Mouse (Mus musculus) hindbrain, embryonic 13.5 days (tissue): ENCODE results near the gene Ifne. TPM values are rescaled to one million over a fixed set of nuclear protein-coding genes. Genes with fewer than 3 reads are reported as not detected.
"Not testable (repeated sequence)": the region's sequence is repeated elsewhere in the genome, so short reads cannot be mapped to it uniquely, and the experiment has no call there.

Experiments
- ATAC-seq: fragments of 200-750 bp; cut with Nextera tagmentation; 2 replicates; pipeline ENCODE4 v1.8.0; 2017; ENCODE audit warnings: moderate TSS enrichment; ENCODE audit not compliant: low FRiP score
- H3K27ac ChIP-seq: fragments of 300-500 bp; sonication (generic); 2 replicates; pipeline ENCODE4 v1.5.1; 2015; ENCODE audit warnings: inconsistent platforms, mild to moderate bottlenecking, moderate library complexity
- H3K27me3 ChIP-seq: fragments of 300-500 bp; sonication (generic); 2 replicates; pipeline ENCODE4 v1.6.1; 2015; ENCODE audit warnings: mild to moderate bottlenecking, inconsistent platforms
- H3K36me3 ChIP-seq: fragments of 300-500 bp; sonication (generic); 2 replicates; pipeline ENCODE4 v1.6.1; 2015; ENCODE audit warnings: mild to moderate bottlenecking, inconsistent platforms
- H3K4me1 ChIP-seq: fragments of 300-500 bp; sonication (generic); replicated peaks from 2 replicates; pipeline ENCODE4 v1.6.1; 2015; ENCODE audit warnings: inconsistent platforms
- H3K4me2 ChIP-seq: fragments of 300-500 bp; sonication (generic); 2 replicates; pipeline ENCODE4 v1.6.1; 2015; ENCODE audit warnings: inconsistent platforms, mild to moderate bottlenecking, moderate library complexity
- H3K4me3 ChIP-seq: fragments of 300-500 bp; sonication (generic); 2 replicates; pipeline ENCODE4 v1.5.1; 2015; ENCODE audit warnings: mild to moderate bottlenecking, inconsistent platforms
- H3K9ac ChIP-seq: fragments of 300-500 bp; sonication (generic); 2 replicates; pipeline ENCODE4 v1.6.1; 2015; ENCODE audit warnings: mild to moderate bottlenecking, inconsistent platforms
- H3K9me3 ChIP-seq: fragments of 300-500 bp; sonication (generic); 2 replicates; pipeline ENCODE4 v1.6.1; 2016; ENCODE audit warnings: inconsistent platforms
- WGBS: fragments of 180-500 bp; shearing (Covaris S2); methylation state at CpG from one replicate; pipeline ENCODE4 v1.1.7; 2015; 5-methylcytosine and 5-hydroxymethylcytosine counted together
- polyA plus RNA-seq: library from polyadenylated mRNA; unstranded; fragments of >200 nt; fragmentation: Nextera tagmentation; extraction: Ambion mirVana; gene quantifications from 2 replicates; pipeline ENCODE4 v1.2.1, GENCODE M21; 2015

Gene Ifne
- polyA plus RNA-seq, 1 experiment from 2014 or later = not detected

DNA sequence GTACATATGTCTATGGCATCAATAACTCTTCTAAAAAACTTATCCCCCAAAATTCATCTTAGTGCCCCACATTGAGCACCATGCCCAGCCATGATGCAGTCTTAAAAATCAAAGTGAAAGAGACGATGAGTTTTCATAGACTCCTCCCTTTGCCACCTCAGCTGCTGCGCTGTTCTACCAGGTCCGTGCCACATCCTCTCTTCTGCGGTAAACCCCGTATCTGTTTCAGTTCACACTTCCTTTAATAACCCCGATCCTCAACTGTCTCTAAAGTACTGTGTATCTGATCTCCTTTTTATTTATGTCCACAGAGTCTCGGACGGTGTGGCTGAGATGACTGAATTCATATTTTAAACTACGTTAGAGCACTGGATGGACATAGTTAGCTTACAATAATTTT is 15.4 kb downstream of the Ifne start:
- WGBS = 76% methylated on average over 9 of the region's 9 CpGs
- peaks cover 23% of the 10 kb centered on the region for H3K27me3 ChIP-seq
- no peak for ATAC-seq
- no peak overlapping the region for H3K4me2 ChIP-seq
- H3K9me3 ChIP-seq = no peaks in the 10 kb centered on the region
- peaks cover 17% of the 10 kb centered on the region for H3K4me1 ChIP-seq
- no peak overlapping the region for H3K4me3 ChIP-seq
- no peaks in the 10 kb centered on the region for H3K36me3 ChIP-seq
- no peak overlapping the region for H3K27ac ChIP-seq
- H3K9ac ChIP-seq = no peak overlapping the region

DNA sequence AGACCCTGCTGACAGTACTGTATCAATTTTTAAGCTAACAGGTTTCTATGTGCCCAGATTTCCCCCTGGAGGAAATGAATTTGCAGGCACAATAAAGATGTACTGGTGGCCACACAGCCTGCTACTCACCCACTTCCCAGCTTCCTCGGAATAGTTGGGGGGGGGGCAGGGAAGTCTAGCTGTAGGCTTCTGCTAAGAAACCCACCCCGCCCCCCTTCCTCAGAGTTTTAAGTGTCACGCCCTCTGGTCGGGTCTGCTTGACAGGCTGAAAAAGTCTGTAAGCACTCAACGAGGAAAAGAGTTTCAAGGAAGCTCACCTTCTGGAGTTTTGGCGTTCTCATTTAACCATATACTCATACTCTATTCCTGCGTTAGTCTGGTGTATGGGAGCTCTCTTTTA is 16.7 kb downstream of the Ifne start:
- Histone ChIP-seq H3K27me3 (peaks cover 19% of the 10 kb centered on the region), H3K27ac (no peak overlapping the region), H3K4me1 (peaks cover 14% of the 10 kb centered on the region), H3K4me3 (no peak overlapping the region), H3K9ac (no peak overlapping the region), H3K4me2 (no peak overlapping the region), H3K36me3 (no peaks in the 10 kb centered on the region), H3K9me3 (no peaks in the 10 kb centered on the region)
- 7% methylated on average over 7 of the region's 7 CpGs for WGBS
- ATAC-seq = no peak

DNA sequence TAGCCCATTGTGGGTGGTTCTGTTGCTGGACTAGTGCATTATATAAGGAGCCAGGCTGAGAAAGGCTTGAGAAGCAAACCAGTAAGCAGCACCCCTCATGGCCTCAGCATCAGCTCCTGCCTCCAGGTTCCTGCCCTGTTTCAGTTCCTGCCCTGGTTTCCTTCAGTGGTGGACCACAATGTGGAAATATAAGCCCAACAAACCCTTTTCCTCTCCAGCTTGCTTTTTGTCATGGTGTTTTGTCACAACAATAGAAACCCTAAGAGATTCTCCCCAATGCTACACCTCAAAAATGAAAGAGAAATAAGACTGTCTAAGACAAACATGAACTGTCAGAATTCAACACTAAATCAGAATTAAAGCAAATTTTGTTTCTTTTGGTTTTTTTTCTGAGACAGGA is 20.8 kb downstream of the Ifne start:
- H3K4me3 ChIP-seq = no peak overlapping the region
- ATAC-seq = no peak
- H3K9ac ChIP-seq = no peak overlapping the region
- 0 out of 2 replicates have a peak, but pooled peaks cover 4% of the 10 kb centered on the region for H3K4me1 ChIP-seq
- no peaks in the 10 kb centered on the region for H3K36me3 ChIP-seq
- H3K9me3 ChIP-seq = no peaks in the 10 kb centered on the region
- no peak overlapping the region for H3K27ac ChIP-seq
- H3K4me2 ChIP-seq = no peak overlapping the region
- H3K27me3 ChIP-seq = peaks cover 11% of the 10 kb centered on the region; the same call in 1 of the 2 replicates

DNA sequence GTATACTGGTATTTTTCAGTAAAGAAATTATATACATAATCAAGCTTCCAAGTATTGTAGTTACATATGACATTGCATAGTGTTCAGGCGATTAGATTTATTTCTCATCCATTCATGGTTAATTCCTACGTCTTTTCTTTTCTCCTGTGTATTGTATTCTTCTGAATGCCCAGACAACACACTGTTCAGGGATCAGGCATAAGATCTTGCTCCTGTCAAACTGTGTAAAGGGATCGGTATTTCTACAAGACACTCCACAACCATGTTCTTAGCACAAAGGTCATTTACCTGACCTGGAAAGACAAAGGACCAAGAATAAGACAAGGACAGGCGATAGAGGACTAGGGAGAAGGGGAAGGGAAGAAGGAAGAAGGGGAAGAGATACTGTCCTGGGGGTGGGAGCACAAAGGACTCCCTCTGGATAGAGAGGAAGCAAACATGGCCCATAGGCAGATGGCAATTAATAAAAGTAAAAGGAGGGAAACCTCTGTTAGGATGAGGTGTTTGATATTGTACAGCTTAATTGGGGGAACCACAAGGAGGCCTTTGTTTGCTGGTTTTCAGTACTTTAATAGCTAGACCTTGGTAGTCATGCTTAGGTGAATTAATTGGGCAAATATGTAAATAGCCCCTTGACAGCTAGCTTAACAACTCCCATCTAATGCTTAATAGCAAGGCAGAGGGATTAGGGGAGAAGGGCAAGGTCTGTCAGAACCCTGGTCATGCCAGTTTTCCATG is 28.8 kb downstream of the Ifne start:
- no peaks in the 10 kb centered on the region for H3K36me3 ChIP-seq
- no peak overlapping the region for H3K4me2 ChIP-seq
- H3K9me3 ChIP-seq = no peaks in the 10 kb centered on the region
- ATAC-seq = no peak
- H3K9ac ChIP-seq = no peak overlapping the region
- no peak overlapping the region for H3K27ac ChIP-seq
- no peaks in the 10 kb centered on the region for H3K27me3 ChIP-seq
- WGBS = 36% methylated on average over 4 of the region's 4 CpGs
- H3K4me1 ChIP-seq = peaks cover 5% of the 10 kb centered on the region; the same call in 1 of the 2 replicates
- no peak overlapping the region for H3K4me3 ChIP-seq

DNA sequence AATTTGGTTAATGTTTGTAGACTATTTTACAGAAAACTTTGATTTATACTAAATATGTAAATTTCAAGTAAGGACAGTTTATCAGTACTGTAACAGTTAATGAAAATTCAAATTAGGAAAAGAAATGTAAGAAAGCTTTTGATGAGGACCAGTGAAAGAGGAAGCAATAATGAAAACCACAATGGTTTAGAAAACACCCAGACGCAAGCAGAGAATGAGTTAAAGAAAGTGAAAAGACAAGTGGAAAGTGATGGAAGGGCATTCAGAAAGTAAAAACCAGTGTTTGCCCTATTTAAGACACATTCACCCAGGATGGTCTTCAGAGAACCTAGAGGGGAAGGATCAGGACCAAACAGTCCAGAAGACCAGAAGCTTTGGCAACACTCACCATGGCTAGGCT is 30.3 kb downstream of the Ifne start, which contains the start of gene Ifna1:
Gene Ifna1, plus strand, starts transcription at position 390 of the 400 bp plus-strand sequence.
- WGBS = 74% methylated on average over 1 of the region's 1 CpGs
- Histone ChIP-seq H3K4me3 (no peak within 1 kb of the TSS), H3K9me3 (no peaks in the 10 kb centered on the region), H3K36me3 (no peaks in the 10 kb centered on the region), H3K4me1 (peaks cover 5% of the 10 kb centered on the region; the same call in 1 of the 2 replicates), H3K27ac (no peak within 1 kb of the TSS), H3K4me2 (no peak within 1 kb of the TSS), H3K27me3 (no peaks in the 10 kb centered on the region), H3K9ac (no peak within 1 kb of the TSS)
- no peak for ATAC-seq

DNA sequence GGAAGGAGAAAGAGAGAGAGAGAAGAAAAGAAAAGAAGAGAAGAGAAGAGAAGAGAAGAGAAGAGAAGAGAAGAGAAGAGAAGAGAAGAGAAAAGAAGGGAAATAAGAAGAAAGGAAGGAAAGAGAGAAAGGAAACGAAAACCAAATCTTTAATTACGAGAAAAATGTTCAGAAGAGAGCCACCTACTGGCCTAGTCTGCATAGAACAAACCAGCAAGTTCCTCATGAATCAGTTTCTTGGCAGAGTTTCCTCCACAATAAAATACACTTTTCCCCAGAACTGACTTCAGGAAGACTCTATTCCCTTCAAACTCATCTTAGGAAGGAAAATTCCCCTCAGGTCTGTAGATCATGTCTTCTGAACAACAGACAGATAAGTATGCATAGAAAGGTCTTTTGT is 34.7 kb downstream of the Ifne start:
- WGBS = 50% methylated on average over 2 of the region's 2 CpGs

DNA sequence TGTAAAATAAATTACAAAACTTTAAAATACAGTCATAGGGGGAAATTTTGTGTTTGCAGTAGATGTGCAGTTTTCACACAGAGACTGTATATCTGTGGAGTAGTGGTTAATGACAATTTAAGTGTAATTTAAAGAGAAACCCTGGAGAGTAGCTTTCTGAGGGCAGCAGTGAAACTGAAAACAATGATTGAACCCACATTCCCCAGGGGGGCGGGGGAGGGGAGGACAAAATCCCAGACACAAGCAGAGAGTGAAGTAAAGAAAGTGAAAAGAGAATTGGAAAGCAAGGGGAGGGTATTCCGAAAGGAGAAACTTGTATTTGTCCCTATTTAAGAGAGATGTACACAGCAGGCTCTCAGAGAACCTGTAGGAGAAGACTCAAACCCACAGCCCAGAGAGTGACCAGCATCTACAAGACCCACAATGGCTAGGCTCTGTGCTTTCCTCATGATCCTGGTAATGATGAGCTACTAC is 38.5 kb downstream of the Ifne start, which contains the start of gene Ifna4:
Gene Ifna4, plus strand, starts transcription at position 424 of the 474 bp plus-strand sequence.
- Histone ChIP-seq H3K36me3 (no peaks in the 10 kb centered on the region), H3K27ac (no peak within 1 kb of the TSS), H3K4me3 (no peak within 1 kb of the TSS), H3K4me1 (no peaks in the 10 kb centered on the region), H3K9ac (no peak within 1 kb of the TSS), H3K9me3 (no peaks in the 10 kb centered on the region), H3K27me3 (no peaks in the 10 kb centered on the region), H3K4me2 (no peak within 1 kb of the TSS)
- 36% methylated on average over 2 of the region's 2 CpGs for WGBS
- no peak for ATAC-seq

More for the DNA sequence above, 34.7 kb downstream of the Ifne start:
- Histone ChIP-seq H3K4me1 (no peaks in the 10 kb centered on the region), H3K27ac (no peak overlapping the region), H3K36me3 (no peaks in the 10 kb centered on the region), H3K9ac (no peak overlapping the region), H3K4me2 (no peak overlapping the region), H3K27me3 (no peaks in the 10 kb centered on the region), H3K4me3 (no peak overlapping the region), H3K9me3 (no peaks in the 10 kb centered on the region)
- no peak for ATAC-seq

DNA sequence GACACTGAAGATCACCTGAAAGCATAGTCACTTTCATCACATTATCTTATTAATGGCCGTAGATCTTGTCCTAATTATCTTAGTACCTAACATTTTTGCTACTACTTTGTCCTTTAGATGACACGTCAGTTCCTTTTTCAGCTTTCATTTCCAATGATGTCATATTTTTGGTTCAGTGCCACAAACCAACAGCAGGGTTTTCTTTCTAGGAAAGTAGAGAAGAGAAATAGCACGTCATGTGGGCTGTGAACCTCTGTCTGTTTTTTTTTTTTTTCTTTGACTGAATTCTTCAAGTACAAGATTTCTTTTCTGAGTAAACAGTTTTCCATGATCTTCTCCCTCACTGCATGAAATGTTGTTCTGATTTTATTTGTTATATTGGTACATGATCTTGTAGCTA is 39.9 kb downstream of the Ifne start:
- Histone ChIP-seq H3K36me3 (no peaks in the 10 kb centered on the region), H3K9ac (no peak overlapping the region), H3K4me2 (no peak overlapping the region), H3K27ac (no peak overlapping the region), H3K9me3 (no peaks in the 10 kb centered on the region), H3K4me1 (no peaks in the 10 kb centered on the region), H3K27me3 (no peaks in the 10 kb centered on the region), H3K4me3 (no peak overlapping the region)
- ATAC-seq = no peak
- 85% methylated on average over 3 of the region's 3 CpGs for WGBS

DNA sequence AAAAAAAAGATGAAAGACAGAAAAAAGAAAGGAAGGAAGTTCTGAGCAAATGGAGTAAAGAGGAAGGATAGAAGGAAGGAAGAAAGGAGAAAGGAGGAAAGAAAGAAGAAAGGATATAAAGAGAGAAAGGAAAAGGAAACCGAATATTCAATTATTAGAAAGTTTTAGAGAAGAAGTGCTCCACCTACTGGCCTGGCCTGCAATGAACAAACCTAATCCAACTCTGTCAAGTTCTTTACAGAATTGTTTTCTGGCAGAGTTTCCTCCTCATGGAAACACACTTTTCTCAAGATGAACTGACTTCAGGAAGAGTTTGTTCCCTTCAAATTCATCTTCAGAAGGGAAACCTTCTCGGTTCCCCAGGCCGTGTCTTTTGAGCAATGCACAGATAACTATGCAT is 41.2 kb downstream of the Ifne start:
- no peaks in the 10 kb centered on the region for H3K36me3 ChIP-seq
- ATAC-seq = no peak
- WGBS = 46% methylated on average over 3 of the region's 3 CpGs

DNA sequence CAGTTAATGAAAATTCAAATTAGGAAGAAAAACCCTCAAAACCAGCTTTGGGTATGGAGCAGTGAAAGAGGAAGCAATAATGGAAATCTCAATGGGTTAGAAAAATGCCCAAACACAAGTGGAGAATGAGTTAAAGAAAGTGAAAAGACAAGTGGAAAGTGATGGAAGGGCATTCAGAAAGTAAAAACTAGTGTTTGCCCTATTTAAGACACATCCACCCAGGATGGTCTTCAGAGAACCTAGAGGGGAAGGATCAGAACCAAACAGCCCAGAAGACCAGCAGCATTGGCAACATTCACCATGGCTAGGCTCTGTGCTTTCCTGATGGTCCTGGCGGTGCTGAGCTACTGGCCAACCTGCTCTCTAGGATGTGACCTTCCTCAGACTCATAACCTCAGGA is 44.8 kb downstream of the Ifne start, which contains the start of gene Ifna5:
Gene Ifna5, plus strand, starts transcription at position 301 of the 400 bp plus-strand sequence.
- ATAC-seq = not testable (repeated sequence)

More for the DNA sequence above, 41.2 kb downstream of the Ifne start:
- Histone ChIP-seq H3K27ac (no peak overlapping the region), H3K4me3 (no peak overlapping the region), H3K27me3 (no peaks in the 10 kb centered on the region), H3K9me3 (no peaks in the 10 kb centered on the region), H3K9ac (no peak overlapping the region), H3K4me1 (no peaks in the 10 kb centered on the region), H3K4me2 (no peak overlapping the region)

DNA sequence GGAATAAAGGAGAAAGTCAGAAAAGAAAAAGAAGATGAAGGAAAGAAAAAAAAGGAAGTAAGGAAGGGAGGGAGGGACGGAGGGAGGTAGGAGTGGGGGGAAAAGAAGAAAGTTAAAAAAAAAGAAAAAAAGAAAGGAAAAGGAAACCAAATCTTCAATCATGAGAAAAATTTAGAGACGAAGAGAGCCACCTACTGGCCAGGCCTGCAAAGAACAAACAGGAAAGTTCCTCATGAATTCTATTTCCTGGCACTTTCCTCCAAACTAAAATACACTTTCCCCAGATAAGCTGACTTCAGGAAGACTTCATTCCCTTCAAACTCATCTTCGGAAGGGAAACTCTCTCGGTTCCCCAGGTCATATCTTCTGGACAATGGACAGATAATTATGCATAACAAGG is 49.5 kb downstream of the Ifne start:
- 23% methylated on average over 4 of the region's 4 CpGs for WGBS
- Histone ChIP-seq H3K36me3 (no peaks in the 10 kb centered on the region), H3K27me3 (no peaks in the 10 kb centered on the region), H3K4me3 (no peak overlapping the region), H3K9me3 (no peaks in the 10 kb centered on the region), H3K27ac (no peak overlapping the region), H3K4me2 (no peak overlapping the region), H3K9ac (no peak overlapping the region), H3K4me1 (no peaks in the 10 kb centered on the region)
- ATAC-seq = no peak

More for the DNA sequence above, 44.8 kb downstream of the Ifne start, which contains the start of gene Ifna5:
- not testable (repeated sequence) for H3K36me3 ChIP-seq, H3K4me3 ChIP-seq, H3K9ac ChIP-seq, H3K4me2 ChIP-seq, H3K27me3 ChIP-seq, H3K9me3 ChIP-seq, H3K27ac ChIP-seq, H3K4me1 ChIP-seq
- WGBS = 88% methylated on average over 1 of the region's 1 CpGs
